Mouse (Mus musculus): ENCODE measurements around the gene Tsc22d1. TPM values are rescaled to one million over a fixed set of nuclear protein-coding genes. Genes with fewer than 3 reads are reported as not detected.

Gene Tsc22d1
- polyA plus RNA-seq, 1 experiment from 2014 or later: 654 TPM

DNA sequence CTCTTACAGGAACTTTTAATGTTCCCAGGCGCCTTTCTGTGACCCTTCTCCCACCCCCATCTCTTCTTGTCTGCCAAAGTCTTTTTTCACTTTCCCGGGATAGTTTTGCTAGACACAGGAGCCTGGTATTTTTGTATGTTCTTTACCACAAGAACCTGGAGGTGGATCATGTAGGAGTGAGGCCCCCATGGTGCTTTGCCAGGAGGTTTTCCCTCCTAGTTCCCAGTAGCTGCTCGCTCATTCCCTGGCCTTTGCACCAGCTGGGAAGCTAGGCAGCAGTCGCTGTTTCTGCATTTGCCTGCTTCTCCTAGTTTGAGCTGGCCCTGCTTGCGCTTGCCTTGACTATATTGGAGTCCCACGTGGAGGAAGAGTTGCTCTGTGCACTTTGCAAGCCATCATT lies 36.2 kb downstream of the Tsc22d1 start:
- no peak for ATAC-seq (ENCODE audit: borderline replicate concordance, extremely low read depth, low FRiP score, low TSS enrichment)
- H3K9me3 ChIP-seq: no peaks in the 10 kb centered on the region
- peaks cover 72% of the 10 kb centered on the region for H3K4me1 ChIP-seq
- no peaks in the 10 kb centered on the region for H3K36me3 ChIP-seq
- H3K9ac ChIP-seq: no peak overlapping the region
- H3K27ac ChIP-seq: no peak overlapping the region
- 46% methylated on average over 6 of the region's 6 CpGs for WGBS
- H3K27me3 ChIP-seq: no peaks in the 10 kb centered on the region
- no peak overlapping the region for H3K4me2 ChIP-seq
- no peak overlapping the region for H3K4me3 ChIP-seq

DNA sequence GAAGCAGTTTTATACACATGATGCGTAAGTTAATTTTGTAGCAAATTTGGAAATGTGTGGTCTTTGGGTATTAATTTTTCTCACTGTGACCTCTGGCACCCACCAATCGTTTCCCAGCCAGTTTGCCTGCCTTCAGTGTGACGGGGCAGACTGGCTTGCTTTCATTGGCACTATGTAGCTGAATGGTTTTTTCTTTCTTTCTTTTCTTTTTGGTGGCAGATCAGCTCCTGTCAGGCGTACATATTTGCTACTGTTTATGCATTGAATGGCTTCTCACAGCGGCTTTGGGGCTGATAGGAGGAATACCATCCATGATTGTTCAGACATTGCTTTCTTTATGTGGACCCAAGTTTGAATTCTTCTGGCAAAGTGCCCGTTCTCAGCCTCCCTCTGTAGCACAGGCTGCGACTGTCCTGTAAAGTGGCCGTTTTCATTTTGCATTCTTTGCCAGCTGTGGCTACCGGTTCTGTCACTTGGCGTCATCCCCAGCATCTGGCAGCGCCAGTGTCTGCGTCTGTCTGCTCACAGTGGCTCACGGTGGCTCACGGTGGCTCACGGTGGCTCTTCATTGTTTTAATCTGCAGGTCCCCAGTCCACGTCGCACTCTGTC lies 38.1 kb downstream of the Tsc22d1 start:
- 47% methylated on average over 17 of the region's 17 CpGs for WGBS
- Histone ChIP-seq H3K27me3 (no peaks in the 10 kb centered on the region), H3K36me3 (no peaks in the 10 kb centered on the region), H3K4me3 (no peak overlapping the region), H3K9ac (no peak overlapping the region), H3K27ac (peak overlapping the region; percentile 38; the same call in 1 of the 2 replicates), H3K4me1 (peaks cover 66% of the 10 kb centered on the region), H3K4me2 (0 out of 2 replicates have a peak overlapping the region, but pooled peaks have one; percentile 13), H3K9me3 (no peaks in the 10 kb centered on the region)
- ATAC-seq (ENCODE audit: borderline replicate concordance, extremely low read depth, low FRiP score, low TSS enrichment): no peak

DNA sequence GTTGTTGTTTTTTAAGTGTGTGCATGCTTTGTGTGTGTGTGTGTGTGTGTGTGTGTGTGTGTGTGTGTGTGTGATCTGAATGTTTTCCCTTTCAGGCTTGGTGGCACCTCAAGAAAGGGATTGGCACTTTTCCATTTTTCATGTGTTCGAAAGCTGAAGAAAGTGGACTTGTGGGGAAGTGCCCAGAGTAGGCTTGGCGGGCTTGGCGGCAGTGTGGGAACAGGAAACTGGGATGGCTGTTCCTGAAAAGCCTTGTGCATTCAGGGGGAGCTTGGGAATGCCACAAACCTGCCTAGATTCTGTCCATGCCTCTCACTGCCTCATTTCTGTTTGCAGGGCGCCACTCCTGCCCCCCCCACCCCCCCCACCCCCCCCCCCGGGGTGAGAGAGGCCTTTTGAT lies 39.9 kb downstream of the Tsc22d1 start:
- no peak for ATAC-seq (ENCODE audit: borderline replicate concordance, extremely low read depth, low FRiP score, low TSS enrichment)
- Histone ChIP-seq H3K27ac (0 out of 2 replicates have a peak overlapping the region, but pooled peaks have one; percentile 11), H3K9ac (no peak overlapping the region), H3K36me3 (no peaks in the 10 kb centered on the region), H3K4me1 (peaks cover 54% of the 10 kb centered on the region), H3K27me3 (no peaks in the 10 kb centered on the region), H3K4me2 (no peak overlapping the region), H3K9me3 (no peaks in the 10 kb centered on the region), H3K4me3 (no peak overlapping the region)
- 55% methylated on average over 5 of the region's 5 CpGs for WGBS

DNA sequence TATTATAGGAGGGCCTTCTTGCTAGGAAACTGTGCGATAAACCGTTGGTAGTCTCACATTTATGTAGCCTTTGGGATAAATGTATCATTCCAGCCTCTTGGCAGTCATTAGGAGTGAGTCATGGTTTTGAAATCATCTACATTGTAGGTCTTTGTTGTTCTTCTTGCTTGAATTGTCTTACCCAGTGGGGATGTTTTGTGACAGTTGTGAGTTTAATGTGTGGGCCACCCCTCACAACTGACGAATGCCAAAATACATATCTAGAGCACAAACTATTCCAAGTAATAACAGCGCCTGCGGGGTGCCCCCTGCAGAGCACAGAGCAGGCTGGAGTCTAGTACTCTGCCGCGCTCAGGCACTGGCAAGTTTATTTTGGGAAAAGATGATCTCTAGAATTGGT lies 40.4 kb downstream of the Tsc22d1 start:
- ATAC-seq (ENCODE audit: borderline replicate concordance, extremely low read depth, low FRiP score, low TSS enrichment): no peak
- 66% methylated on average over 7 of the region's 7 CpGs for WGBS
- Histone ChIP-seq H3K9me3 (no peaks in the 10 kb centered on the region), H3K4me2 (no peak overlapping the region), H3K27me3 (no peaks in the 10 kb centered on the region), H3K36me3 (no peaks in the 10 kb centered on the region), H3K27ac (peak overlapping the region; percentile 11; the same call in 1 of the 2 replicates), H3K9ac (no peak overlapping the region), H3K4me3 (no peak overlapping the region), H3K4me1 (peaks cover 52% of the 10 kb centered on the region)

DNA sequence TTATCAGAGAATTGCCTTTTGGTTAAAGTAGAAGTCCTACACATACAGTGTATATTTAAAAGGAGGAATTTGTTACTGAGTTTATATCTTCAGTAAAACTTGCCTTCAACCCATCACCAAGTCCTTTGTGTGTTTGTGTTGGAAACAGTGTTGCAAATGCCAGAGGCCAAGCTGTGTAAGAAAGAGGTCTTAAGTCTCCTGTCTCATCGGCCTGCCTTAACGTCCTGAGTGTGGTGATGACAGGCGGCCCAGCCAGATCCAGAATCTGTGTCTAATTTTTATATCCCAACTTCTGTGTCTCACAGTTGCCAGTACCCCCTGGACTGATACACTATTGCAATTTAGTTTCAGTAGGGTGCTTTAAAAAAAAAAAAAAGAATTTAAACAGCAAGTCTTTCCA lies 42.9 kb downstream of the Tsc22d1 start:
- Histone ChIP-seq H3K4me1 (peaks cover 49% of the 10 kb centered on the region), H3K4me3 (no peak overlapping the region), H3K27ac (no peak overlapping the region), H3K9ac (no peak overlapping the region), H3K9me3 (no peaks in the 10 kb centered on the region), H3K4me2 (no peak overlapping the region), H3K27me3 (no peaks in the 10 kb centered on the region), H3K36me3 (no peaks in the 10 kb centered on the region)
- ATAC-seq (ENCODE audit: borderline replicate concordance, extremely low read depth, low FRiP score, low TSS enrichment): no peak
- WGBS: 75% methylated on average over 3 of the region's 3 CpGs

DNA sequence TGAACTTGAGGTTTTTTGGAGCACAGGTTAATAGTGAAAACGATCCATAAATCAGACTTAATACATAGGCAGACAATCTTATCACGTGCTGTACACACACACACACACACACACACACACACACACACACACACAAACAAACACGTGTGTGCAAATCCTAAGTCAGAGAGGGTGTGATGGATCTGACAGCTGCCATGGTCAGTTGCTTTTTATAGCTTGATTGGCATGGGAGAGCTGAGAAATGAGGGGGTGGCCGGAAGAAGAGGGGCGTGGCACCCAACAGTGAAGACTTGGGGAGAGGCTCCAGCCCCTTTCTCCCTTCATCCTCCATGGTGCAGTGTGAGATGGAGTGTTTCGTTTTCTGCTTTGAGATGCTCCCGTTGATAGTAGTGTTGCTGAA lies 45.4 kb downstream of the Tsc22d1 start:
- Histone ChIP-seq H3K4me3 (no peak overlapping the region), H3K36me3 (no peaks in the 10 kb centered on the region), H3K9ac (no peak overlapping the region), H3K4me2 (no peak overlapping the region), H3K9me3 (no peaks in the 10 kb centered on the region), H3K4me1 (peaks cover 41% of the 10 kb centered on the region), H3K27me3 (no peaks in the 10 kb centered on the region), H3K27ac (peak overlapping the region; percentile 93)
- no peak for ATAC-seq (ENCODE audit: borderline replicate concordance, extremely low read depth, low FRiP score, low TSS enrichment)
- 64% methylated on average over 7 of the region's 7 CpGs for WGBS

DNA sequence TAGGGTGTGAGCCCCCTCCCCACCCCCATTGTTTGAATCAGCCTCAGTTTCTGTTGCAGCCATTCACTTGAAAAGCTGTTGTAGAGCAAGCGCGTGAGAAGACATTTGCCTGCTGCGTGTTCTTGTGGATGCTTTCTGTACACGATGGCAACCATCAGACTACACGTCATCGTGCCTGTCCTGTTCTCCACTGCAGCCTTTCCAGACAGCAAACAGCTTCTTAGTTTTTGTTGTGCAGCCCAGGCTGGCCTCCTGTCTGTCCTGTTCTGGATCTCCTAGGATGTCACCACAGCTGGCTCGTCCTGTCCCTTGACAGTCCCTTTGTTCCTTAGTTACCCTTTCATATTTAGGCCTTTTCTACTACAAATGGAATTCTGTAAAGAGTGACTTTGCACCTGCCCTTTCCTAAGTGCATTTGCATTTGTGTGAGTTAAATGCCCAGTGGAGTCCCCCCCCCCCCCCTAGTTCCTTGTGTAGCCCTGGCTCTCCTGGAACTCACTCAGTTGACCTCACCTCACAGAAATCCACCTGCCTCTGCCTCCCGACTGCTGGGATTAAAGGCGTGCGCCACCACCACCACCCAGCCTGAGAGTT lies 46.5 kb downstream of the Tsc22d1 start:
- peak; percentile 72 for ATAC-seq (ENCODE audit: borderline replicate concordance, extremely low read depth, low FRiP score, low TSS enrichment)
- 61% methylated on average over 10 of the region's 10 CpGs for WGBS
- H3K9ac ChIP-seq: no peak overlapping the region
- peaks cover 48% of the 10 kb centered on the region for H3K4me1 ChIP-seq
- no peaks in the 10 kb centered on the region for H3K27me3 ChIP-seq
- H3K4me3 ChIP-seq: no peak overlapping the region
- H3K4me2 ChIP-seq: no peak overlapping the region
- H3K36me3 ChIP-seq: no peaks in the 10 kb centered on the region
- no peaks in the 10 kb centered on the region for H3K9me3 ChIP-seq
- H3K27ac ChIP-seq: peak overlapping the region; percentile 93

DNA sequence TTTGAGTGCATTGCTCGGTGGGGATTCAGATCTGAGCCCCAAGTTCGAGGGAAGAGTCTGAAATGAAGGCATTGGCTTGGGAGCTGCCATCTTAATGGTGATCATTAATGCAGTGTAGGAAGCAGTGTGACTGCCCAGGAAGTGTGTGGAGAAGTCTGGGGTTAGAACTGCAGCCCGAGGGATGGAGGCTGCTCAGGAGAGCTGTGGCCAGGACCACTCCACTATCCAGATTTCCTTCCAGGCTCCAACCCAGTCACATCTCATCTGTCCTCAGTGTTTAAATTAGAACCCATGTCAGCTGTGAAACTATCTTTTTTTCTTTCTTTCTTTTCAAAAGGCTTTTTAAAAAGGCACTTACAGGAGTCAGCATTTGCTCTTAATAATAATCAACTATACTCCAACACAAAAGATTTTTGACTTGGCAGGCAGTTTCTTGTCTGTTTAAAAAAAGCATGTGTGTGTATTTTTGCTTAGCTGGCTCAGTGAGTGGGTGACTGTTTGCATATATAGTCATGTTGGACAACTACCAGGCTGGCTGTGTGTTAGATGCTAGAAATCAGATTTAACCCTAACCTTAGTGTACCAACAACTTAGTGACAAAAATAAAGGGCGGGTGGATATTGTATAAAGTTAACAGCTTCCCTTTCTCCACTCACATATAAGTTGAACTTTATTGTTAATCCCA lies 48.8 kb downstream of the Tsc22d1 start:
- ATAC-seq (ENCODE audit: borderline replicate concordance, extremely low read depth, low FRiP score, low TSS enrichment): peak; percentile 60

DNA sequence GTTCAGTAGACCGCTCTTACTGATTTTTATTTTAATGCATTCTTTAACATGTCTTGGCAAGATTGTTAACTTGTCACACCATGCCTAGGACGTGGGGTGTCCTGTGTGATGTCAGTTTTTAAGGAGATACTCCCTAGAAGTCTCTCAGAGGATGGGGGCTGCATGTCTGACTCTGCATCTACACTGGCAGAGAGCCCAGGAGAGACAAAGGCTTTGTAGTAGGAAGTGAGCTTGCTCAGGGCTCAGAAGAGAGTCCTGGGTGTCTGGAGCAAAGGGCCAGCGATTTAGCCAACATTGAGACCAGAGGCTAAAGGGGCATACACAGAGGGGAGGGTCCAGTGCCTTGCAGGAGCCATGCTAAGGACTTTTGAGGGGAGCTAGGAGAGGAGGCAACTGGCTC lies 50.2 kb downstream of the Tsc22d1 start:
- Histone ChIP-seq H3K9me3 (no peaks in the 10 kb centered on the region), H3K4me2 (no peak overlapping the region), H3K27ac (peak overlapping the region; percentile 59), H3K9ac (no peak overlapping the region), H3K27me3 (no peaks in the 10 kb centered on the region), H3K4me1 (peaks cover 59% of the 10 kb centered on the region), H3K36me3 (no peaks in the 10 kb centered on the region), H3K4me3 (no peak overlapping the region)
- no peak for ATAC-seq (ENCODE audit: borderline replicate concordance, extremely low read depth, low FRiP score, low TSS enrichment)
- WGBS: 42% methylated on average over 3 of the region's 3 CpGs

More for the DNA sequence above, 48.8 kb downstream of the Tsc22d1 start:
- no peak overlapping the region for H3K4me2 ChIP-seq
- WGBS: 62% methylated on average over 4 of the region's 4 CpGs
- H3K27ac ChIP-seq: peak overlapping the region; percentile 93
- H3K27me3 ChIP-seq: no peaks in the 10 kb centered on the region
- peaks cover 58% of the 10 kb centered on the region for H3K4me1 ChIP-seq
- H3K9ac ChIP-seq: no peak overlapping the region
- H3K36me3 ChIP-seq: no peaks in the 10 kb centered on the region
- H3K4me3 ChIP-seq: no peak overlapping the region
- H3K9me3 ChIP-seq: no peaks in the 10 kb centered on the region

DNA sequence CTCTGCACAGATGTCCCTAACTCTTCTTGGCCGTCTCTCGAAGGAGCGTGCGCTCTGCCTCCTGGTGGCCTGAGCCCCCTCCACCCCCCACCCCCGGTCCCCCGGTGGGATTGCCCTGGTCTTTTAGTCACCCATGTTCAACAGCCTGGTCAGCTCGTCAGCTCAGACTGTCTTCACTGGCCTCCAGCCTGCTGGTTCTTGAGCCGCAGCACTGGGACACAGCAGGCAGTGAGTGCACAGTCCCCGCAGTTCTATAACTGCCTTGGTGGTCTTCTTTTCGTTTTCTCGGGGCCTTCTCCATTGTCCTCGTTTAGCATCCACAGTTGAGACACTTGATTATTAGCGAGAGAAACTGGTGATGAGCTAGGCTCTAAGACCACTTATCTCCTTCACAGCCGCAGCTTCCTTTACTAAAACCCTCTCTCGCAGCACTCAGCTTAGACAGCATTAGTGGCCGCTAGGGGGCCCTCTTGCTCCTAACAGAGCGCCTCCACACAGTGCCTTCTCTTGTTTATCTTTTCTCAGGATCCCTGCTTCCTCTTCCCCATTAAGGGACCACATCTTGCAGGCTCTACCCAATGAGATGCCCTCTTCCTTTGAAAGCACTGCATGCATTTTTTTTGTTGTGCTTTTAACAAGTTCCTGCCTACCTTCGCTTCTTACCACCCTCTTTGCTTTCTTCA lies 52.0 kb downstream of the Tsc22d1 start:
- no peaks in the 10 kb centered on the region for H3K9me3 ChIP-seq
- H3K27ac ChIP-seq: no peak overlapping the region
- no peak overlapping the region for H3K4me3 ChIP-seq
- H3K4me2 ChIP-seq: no peak overlapping the region
- peaks cover 51% of the 10 kb centered on the region for H3K4me1 ChIP-seq
- ATAC-seq (ENCODE audit: borderline replicate concordance, extremely low read depth, low FRiP score, low TSS enrichment): peak; percentile 44
- H3K27me3 ChIP-seq: no peaks in the 10 kb centered on the region
- H3K9ac ChIP-seq: no peak overlapping the region
- no peaks in the 10 kb centered on the region for H3K36me3 ChIP-seq
- WGBS: 29% methylated on average over 18 of the region's 18 CpGs

DNA sequence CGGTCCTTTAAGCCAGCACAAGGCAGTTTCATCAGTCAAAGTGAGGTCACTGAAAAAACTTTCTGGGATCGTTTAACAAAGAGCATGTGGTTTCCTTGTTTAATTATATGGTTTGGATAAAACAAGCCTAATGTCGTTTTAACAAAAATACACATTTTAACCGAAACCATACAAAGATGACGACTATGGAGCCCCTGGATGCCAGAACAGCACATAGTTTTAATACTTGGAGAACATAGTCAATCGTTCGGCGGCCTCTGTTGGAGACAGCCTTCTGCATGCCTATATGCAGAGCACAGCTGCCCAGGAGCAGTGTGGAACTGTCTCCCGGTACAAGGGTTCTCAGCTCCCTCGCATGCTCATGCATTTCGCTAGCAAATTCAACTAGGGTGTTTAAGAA lies 53.2 kb downstream of the Tsc22d1 start:
- H3K9ac ChIP-seq: no peak overlapping the region
- no peak overlapping the region for H3K4me3 ChIP-seq
- no peaks in the 10 kb centered on the region for H3K9me3 ChIP-seq
- 58% methylated on average over 11 of the region's 11 CpGs for WGBS
- no peaks in the 10 kb centered on the region for H3K36me3 ChIP-seq
- H3K4me2 ChIP-seq: no peak overlapping the region
- no peaks in the 10 kb centered on the region for H3K27me3 ChIP-seq
- ATAC-seq (ENCODE audit: borderline replicate concordance, extremely low read depth, low FRiP score, low TSS enrichment): no peak
- H3K27ac ChIP-seq: no peak overlapping the region
- H3K4me1 ChIP-seq: peaks cover 50% of the 10 kb centered on the region

DNA sequence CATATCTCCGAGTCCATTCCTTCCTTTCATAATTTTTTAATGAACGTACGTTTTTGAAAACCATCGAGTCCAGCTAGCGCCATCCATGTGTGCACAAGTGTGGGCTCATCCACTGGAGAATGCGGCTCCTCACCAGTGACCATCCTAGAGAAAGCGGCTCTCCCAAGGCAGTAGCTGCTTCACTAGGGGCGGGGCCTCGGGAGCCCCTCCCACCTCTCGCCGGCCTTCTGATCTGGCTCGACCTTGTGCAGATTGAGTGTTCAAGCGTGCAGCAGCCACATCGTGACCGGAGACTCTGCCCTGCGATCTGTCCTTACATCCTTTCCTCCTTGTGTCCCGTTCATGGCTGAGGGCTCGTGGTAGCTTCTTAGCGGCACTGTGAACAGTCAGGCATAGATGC lies 56.5 kb downstream of the Tsc22d1 start:
- 65% methylated on average over 19 of the region's 19 CpGs for WGBS
- Histone ChIP-seq H3K27me3 (no peaks in the 10 kb centered on the region), H3K9ac (no peak overlapping the region), H3K4me1 (peaks cover 26% of the 10 kb centered on the region), H3K9me3 (no peaks in the 10 kb centered on the region), H3K4me2 (no peak overlapping the region), H3K27ac (no peak overlapping the region), H3K4me3 (no peak overlapping the region), H3K36me3 (no peaks in the 10 kb centered on the region)
- no peak for ATAC-seq (ENCODE audit: borderline replicate concordance, extremely low read depth, low FRiP score, low TSS enrichment)
